Mouse (Mus musculus): ENCODE results near the gene Dscaml1.

Gene Dscaml1

DNA sequence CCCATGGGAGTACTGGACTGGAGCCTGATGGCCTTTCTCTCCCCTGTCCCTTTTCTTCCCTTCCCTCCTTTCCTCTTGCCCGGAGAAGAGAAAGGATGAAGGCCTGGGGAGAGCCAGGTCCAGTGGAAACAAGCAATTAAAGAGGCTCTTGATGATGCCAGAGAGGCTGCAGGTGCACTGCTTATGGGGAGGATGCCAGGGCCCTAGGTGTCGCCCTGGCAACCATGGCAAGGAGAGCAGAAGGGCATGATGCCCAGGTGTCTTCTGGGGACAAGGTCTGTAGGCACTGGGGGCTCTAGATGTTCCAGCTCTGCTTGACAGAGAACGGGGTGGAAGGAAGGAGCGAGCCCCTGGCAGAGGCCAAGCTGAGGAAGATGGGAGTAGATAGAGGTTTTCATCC, 23.2 kb downstream of the Dscaml1 start:
- peak; percentile 70; the same call in 1 of the 2 replicates for ATAC-seq (ENCODE audit: insufficient number of reproducible peaks, low FRiP score, low TSS enrichment)

DNA sequence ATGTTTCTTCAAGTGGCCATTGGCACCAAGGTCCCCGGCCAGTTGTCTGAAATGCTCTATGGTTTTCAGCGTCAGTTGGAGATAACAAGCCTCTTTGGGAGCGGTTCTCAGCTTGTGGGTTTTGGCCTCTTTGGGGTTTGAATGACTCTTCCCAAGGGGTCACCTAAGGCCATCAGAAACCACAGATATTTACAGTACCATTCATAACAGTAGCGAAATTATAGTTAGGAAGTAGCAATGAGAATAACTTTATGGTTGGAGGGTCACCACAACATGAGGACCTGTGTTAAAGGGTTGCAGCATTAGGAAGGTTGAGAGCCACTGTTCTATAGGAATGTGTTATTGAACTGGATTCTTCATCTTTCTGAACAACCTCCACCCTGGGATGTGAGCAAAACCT, 24.9 kb downstream of the Dscaml1 start:
- no peak for ATAC-seq (ENCODE audit: insufficient number of reproducible peaks, low FRiP score, low TSS enrichment)

DNA sequence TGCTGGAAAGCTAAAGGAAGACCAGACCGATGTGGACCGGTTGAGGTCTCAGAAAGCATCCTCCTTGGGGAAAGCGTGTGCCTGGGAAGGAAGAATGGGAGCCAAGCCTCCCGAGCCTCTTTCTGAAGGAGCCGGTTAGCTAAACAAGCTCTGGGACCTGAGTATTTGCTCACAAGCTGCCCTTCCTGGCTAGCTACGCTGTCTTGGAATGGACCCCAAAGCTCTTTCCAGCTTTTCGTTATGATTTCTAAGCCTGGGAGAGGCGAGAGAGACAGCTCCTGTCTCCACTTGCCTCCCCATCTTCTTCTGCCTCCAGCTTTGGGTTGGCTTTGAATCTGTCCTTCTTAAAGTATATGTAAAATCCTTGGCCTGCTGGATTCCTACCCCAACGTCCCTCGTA, 27.6 kb downstream of the Dscaml1 start:
- no peak for ATAC-seq (ENCODE audit: insufficient number of reproducible peaks, low FRiP score, low TSS enrichment)

DNA sequence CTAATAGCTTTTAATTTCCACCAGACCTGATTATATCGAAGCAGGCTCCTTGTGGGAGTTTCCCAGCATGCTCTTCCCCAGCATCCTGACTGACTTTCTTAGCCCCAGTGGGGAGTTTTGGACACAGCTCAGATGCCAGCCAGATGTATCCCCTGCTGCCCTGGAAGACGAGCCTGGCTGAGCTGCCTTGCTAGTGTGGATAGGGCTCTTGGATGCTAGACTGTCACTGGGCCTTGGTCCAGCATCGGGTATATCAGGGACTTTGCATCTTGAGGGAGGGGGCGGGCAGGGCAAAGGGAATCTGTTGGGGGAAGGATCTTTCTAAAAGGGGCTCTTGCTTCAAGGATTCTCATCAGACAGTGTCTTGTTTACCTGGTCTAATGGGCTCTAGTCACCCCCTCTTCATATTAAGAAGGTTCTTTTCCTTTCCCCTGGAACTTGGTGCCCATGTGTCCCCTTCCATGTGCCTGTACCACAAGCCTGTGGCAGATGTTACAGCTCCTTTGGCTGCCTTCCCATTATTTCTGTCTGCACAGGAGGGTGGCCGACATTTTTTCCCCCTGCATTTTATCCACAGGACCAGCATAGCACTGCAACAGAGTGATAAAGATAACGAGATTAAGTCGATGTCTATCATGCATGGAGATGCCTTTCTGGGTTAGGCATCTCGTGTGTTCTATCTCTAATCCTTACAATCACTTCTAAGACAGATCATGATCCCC, 28.6 kb downstream of the Dscaml1 start:
- no peak for ATAC-seq (ENCODE audit: insufficient number of reproducible peaks, low FRiP score, low TSS enrichment)

DNA sequence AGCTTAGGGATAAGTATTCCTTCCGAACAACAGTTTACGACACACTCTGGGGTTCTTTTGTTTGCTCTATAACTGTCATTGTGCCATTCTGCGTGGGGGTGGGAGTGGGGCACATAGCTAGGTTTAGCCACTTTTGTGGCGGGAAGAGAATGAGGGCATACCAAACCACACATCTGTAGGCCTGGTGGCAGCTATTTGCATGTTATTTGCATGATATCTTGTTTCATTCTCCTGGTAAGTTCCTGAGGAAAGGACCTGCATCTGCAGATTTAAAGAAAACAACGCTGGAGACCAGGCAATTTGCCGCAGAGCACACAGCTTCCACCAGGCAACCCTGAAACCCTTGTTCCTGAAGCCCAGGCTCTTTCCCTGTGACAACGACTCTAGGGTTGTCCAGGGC, 30.8 kb downstream of the Dscaml1 start:
- no peak for ATAC-seq (ENCODE audit: insufficient number of reproducible peaks, low FRiP score, low TSS enrichment)

DNA sequence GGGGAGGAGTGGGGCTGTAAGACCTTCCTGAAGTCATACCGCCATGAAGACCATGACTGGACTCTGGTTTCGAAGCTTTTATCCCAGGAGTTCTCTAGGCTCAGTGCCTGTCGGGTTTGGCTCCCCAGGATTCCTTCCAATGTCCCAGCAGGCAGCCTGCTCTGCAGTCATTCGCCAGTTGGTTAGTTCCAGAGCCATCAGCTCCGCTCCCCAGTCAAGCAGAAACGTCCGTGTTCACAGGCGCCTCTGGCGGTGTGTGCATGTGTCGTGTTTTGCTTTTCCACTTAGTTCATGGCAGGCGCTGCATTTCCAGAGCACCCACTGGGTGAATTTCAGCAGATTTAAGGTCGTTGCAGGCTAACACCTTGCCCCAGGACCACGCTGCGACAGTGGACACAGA, 31.9 kb downstream of the Dscaml1 start:
- no peak for ATAC-seq (ENCODE audit: insufficient number of reproducible peaks, low FRiP score, low TSS enrichment)

DNA sequence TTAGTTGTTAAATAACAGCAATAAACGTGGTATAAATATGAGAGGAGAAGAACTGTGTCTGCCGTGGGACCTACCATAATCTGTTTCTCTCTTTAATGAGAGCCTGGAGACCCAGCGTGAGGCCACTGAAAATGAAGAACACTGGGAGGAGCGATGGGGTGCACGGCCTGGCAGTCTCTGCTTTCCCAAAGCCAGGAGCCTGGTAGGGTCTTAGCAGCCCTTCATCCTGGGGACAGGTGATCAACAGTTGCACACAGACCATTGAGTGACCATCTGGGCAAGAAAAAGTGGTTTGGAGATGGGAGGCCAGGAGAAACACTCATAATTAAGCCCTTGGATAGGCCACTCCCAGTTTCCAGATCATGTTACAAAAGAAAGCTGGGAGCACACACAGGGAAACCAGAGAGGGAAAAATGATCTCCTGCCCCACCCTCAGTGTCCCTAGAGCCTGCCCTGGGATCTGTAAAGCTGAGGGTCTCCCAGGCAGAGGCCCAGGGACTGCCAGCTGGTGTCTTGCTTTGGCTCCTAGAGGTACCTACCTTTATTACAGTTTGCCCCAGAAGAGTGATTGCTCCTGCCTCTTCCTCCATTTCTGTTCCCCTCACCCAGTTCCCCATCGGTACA, 39.1 kb downstream of the Dscaml1 start:
- ATAC-seq (ENCODE audit: insufficient number of reproducible peaks, low FRiP score, low TSS enrichment) = no peak

DNA sequence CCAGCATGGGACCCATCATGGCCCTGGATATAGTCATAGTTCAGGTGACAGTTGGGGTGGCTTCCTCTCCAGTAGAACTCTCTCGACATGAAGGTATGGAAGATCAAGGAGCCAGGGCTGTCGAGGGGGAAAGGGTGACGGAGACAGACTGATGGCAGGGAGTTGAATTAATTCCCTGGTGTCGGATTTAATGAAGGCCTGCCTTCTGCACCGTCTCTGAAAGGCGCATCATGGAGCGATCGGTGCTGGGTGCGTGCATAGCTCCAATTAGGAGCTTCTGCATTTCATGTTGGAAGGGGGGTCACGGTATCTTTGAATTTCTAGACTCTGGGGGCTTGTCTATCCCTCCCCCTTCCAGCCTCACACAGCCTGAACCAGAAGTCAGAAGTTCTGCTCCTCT, 41.8 kb downstream of the Dscaml1 start:
- ATAC-seq (ENCODE audit: insufficient number of reproducible peaks, low FRiP score, low TSS enrichment) = no peak

DNA sequence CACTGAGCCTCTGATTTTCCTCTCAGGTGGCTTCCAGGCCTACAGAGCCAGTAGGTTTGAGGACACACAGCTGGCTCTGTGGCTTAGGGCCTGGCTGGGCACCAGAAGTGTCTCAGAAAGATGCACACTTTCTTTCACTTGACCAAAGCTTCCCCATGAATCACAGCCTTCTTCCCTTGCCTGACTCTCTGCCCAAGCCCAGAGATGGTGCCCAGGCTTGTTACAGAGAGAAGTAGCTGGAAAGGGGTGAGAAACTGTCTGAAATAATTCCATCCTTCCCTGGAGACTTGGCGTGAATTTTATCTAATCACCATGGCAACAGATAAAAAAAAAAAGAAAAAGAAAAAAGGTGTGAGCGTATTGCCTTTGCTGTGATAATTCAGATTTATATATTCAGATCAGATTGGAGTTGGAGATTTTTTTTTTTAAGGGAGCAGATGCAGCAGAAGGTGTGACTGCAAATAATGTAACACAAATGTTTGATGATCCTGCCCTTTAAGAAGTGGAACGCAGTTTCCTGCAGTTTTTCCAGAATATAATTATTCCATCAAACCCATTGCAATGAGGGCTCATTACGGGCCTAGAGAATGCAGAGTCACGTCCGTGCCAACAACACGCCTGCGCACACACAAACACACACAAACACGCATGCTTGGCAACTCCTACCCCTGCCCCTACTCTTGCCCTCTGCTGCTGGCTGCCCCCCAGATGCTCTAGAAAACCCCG, 44.5 kb downstream of the Dscaml1 start:
- no peak for ATAC-seq (ENCODE audit: insufficient number of reproducible peaks, low FRiP score, low TSS enrichment)

DNA sequence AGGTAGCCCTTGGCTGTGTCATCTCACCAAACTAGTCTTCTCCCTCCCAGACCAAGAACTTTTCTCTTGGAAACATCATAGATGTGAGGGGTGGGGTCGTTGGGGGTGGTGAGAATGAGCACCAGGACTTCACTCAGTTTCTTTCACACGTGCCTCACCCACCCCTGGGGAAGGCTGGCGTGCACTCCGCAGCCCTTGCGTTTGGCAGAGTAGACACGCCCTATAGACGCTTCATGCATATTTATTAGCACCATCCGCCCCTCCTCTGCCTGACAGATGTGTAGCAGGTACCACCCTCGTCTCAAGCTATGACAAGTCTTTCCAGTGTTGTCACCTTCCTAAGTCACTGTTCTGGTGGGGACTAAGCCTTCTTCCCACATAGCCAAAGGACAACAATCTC, 45.3 kb downstream of the Dscaml1 start:
- ATAC-seq (ENCODE audit: insufficient number of reproducible peaks, low FRiP score, low TSS enrichment) = no peak

DNA sequence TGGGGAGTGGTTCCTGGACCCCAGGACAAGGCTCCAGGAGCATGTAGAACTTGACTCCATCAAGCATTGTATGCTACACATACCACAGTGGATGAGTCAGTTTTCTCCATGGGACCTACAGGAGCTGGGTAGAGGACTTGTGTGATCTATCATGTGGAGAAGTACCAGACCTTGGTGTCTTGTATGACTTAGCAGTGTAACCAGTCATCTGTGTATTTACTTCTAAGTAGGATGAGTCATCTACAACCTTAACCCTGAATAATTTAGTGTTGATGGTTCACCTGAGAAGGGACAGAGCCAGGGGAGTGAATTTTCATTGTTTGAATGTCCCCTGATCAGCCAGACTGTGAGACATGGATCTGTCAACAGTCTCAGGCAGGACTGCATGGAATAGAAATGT, 48.4 kb downstream of the Dscaml1 start:
- no peak for ATAC-seq (ENCODE audit: insufficient number of reproducible peaks, low FRiP score, low TSS enrichment)

DNA sequence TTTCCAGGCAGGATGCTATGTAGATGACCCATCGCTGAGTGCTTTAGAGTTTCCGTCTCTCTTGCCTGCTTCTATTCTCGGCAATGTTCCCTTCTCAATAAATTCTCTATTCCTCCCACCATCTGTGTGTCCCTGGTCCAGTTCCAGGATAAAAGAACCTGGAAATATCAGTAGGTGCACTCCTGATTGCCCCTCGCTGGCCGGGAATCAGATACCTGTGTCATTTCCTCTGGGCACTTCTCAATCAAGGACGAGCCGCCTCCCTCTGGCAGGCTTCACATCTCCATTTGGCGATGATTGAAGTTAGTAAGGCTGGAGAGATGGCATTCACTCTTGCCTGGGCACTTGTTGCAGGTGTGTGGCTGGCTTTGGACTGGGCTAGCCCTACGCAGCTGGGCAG, 54.5 kb downstream of the Dscaml1 start:
- ATAC-seq (ENCODE audit: insufficient number of reproducible peaks, low FRiP score, low TSS enrichment) = no peak

DNA sequence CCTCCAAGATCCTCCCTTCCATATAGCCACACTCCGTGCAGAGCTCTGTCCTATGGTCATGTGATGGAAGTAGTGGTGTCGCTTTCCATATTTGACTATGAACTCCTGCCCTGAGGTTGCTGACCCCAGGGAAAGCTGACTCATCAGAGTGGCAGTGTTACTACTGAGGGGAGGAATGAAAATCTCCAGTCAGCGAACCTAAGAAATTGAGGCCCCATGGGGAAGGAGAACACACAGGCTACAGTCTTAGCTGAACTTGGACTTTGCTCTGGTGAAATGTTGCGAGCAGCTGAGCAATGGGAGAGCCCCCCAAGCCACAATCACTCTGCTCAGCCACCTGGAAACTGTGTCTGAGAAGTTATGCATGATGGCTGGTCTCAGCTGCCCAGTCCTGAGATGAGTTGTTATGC, 60.2 kb downstream of the Dscaml1 start:
- no peak for ATAC-seq (ENCODE audit: insufficient number of reproducible peaks, low FRiP score, low TSS enrichment)

DNA sequence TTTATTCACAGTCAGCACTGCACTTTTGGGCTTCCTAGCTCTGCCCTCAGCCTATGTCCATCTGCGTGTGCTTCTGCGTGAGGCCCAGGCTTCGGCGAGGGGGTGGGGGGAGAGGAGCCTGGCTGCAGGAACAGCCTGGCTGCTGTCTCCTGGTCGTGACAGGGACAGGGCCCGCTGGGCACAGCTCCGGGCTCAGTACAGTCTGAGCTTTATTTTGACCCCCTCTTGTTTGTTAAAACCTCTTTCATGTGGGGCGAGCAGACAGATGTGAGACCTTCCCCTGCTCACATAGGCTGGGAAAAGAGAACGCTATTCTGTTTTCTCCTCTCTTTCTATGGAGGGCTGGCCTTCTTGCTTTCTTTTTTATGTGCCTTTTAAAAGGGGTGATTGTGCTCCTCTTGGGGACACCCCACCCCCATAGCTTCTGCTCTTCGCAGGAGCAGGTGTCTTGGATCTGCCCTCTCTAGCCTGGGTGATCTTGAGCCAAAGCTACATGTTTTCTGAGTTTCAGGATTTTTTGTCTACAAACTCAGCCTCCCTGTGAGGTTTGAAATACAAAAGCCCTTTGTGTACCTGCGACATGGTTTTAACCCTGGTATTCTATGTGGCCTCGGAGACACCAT, 60.9 kb downstream of the Dscaml1 start:
- ATAC-seq (ENCODE audit: insufficient number of reproducible peaks, low FRiP score, low TSS enrichment) = no peak

DNA sequence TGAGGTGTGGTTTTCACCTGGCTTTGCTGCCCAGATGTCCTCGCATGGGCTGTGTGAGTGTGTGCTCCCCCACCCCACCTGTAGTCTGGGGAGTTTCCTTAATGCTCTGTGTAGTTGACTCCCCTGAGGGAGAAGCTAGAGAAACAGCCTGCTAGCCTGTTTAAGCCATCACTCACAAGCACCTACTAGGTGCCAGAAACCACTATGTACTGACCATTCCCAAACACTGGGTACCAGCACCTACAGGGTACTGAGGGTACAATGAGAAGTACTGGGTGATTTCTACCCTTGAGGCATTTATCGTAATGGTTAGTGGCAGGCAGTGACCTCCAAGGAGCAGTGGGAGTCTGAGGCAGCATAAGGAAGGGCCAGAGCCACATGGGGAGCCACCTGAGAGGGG, 64.5 kb downstream of the Dscaml1 start:
- ATAC-seq (ENCODE audit: insufficient number of reproducible peaks, low FRiP score, low TSS enrichment) = no peak

DNA sequence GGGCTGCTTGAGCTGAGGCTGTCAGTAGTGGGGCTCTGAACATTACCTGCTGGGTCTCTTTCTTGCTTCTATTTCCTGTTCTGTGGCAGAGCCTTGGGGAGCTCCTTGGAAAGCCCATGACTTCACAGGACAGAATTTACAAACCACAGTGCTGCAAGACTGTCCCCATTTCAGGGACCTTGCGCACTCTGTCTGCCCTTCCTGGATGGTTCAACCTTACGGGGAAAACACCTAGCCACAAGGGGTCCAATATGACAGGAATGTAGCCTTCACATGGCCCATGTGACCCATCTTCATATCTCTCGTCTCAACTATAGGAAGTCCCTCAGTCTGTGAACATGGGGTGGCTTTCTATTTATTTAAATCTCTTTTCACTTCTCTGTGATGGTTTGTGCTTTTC, 68.5 kb downstream of the Dscaml1 start:
- no peak for ATAC-seq (ENCODE audit: insufficient number of reproducible peaks, low FRiP score, low TSS enrichment)

DNA sequence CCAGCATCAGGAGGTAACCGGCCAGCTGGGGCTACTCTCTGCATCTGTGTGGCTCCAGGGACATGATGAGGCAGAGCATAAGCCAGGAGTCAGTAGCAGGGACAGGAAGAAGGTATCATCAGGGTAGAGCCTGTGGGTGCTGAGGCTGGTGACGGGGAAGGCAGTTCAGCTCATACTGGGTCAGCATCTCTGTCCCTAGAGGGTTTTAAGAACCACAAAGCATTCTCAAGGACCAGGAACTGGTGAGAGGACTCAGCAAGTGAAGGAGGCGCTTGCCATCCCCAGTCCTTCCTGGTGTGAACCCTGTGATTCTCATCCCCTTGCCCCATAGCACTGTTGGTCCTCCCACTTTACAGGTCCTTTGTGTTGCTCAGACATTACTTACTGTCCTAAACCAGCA, 69.9 kb downstream of the Dscaml1 start:
- no peak for ATAC-seq (ENCODE audit: insufficient number of reproducible peaks, low FRiP score, low TSS enrichment)

DNA sequence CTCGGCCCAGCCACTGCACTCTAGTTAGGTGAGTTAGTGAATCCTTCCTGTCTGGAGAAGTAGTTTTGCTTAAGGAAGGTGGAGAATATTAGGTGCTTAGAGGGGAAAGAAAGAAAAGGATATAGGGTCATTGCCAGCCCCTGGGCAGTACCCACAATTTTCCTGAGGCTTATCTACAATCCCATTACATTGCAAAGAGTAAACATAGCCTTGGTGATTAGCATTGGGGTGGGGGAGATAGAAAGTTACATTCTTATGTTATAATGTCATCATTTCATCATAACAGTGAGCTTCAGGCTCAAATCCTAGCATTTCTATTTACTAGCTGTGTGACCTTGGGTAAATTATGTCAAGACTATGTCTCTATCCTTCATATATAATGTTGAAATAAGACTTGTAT, 70.5 kb downstream of the Dscaml1 start:
- no peak for ATAC-seq (ENCODE audit: insufficient number of reproducible peaks, low FRiP score, low TSS enrichment)

DNA sequence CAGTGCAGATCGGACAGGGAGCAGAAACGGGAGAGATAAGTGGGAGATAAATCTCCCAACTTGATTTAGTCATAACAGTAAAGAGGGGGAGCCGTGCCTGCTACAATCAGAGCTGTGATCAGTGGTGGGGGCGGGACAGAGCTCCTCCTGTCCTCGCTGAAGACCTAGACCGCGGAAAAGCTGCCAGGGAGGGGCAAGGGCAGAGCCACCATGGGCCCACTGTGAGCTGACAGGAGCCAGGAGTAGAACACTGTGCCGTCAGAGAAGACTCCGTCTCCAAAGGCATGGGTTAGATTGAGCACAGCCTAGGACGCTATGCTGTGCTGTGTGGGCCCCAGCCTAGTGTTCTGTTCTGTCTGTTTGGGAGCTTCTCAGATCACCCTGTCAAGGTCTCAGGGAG, 72.8 kb downstream of the Dscaml1 start:
- ATAC-seq (ENCODE audit: insufficient number of reproducible peaks, low FRiP score, low TSS enrichment) = no peak

DNA sequence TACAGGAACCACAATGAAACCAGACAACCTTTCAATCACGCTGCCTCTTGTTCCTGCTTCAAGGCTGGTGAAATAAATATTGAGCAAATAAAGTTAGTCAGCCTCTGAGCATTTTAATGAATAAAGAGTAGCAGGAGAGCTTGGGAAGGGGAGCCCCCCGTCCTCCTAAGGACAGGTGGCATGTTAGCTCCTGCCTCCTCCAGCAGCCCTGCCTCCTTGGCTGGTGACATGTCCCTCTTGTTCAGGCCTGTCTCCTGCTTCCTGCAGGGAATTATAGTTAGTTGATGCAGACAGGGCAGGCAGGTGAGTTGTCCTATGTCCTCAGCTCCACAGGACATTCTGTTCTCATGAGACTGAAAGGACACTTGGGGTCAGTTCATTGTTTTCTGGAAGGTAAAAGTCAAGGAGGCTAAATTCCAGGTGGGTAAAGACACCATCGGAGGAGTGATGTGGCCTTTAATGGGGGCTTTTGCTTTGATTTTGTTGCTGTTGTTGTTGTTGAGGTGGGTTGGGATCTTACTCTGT, 73.7 kb downstream of the Dscaml1 start:
- ATAC-seq (ENCODE audit: insufficient number of reproducible peaks, low FRiP score, low TSS enrichment) = no peak

DNA sequence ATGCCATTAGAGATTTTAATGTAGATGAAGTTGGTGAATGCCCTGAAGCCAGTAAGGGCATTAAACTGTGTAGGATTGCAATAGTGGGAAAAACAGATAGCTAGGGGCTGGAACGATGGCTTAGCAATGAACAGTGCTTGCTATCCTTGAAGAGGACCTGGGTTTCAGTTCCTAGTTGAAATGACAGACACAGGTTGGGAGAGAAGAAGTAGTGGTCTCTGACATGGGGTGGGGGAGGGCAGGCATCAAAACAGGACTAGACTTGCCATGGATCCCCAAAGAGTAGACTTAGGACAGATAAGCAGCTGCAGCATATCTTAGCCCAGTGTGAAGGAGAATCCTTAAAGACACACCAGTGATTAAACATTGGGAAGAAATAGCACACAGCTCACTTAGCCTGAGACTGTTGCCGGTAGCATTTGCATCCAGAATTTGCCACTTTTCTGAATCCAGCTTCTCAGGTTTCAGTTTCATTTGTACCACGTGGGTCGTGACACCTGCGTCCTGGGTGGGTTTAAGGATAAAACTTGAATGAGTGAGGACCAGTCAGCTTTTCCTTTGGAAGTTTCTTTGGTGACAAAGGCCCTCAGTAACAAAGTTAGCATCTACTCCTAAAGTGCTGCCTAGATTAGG, 75.0 kb downstream of the Dscaml1 start:
- no peak for ATAC-seq (ENCODE audit: insufficient number of reproducible peaks, low FRiP score, low TSS enrichment)
